Mouse (Mus musculus): Measurements from ENCODE around the gene Plxdc2. TPM values are rescaled to one million over a fixed set of nuclear protein-coding genes. Genes with fewer than 3 reads are reported as not detected.
A peak's percentile ranks its signal among the peaks of the same experiment; 100 is the strongest.

Plxdc2 gene
- polyA plus RNA-seq, 1 experiment from 2014 or later: 20.1 TPM

DNA sequence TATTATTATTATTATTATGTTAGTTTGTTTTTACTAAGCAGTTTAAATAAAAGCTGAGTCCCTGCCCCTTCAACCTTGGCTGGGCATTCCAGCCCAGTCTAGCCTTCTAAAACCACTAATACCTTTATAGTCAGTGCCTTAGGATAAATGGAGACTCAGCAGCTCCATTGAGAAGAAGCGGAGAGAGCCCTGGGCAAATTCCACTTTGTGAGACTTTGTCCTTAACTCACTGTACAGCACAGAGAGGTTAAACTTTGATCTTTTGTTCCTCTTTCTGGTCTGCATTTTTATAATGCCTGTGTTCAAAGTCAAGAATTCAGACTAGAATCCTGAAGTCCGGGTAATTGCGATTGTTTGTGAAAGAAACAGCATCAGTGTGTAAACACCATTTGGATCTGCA is 41.4 kb downstream of the Plxdc2 start:
- no peak overlapping the region for H3K9ac ChIP-seq (ENCODE audit: low read length)
- ATAC-seq (replicated peaks; ENCODE audit: extremely low read depth, insufficient read depth, low FRiP score): no peak
- no peak overlapping the region for H3K4me3 ChIP-seq (ENCODE audit: low read length)
- no peaks in the 10 kb centered on the region for H3K27me3 ChIP-seq (ENCODE audit: control insufficient read depth, insufficient read depth, low read length)
- H3K4me2 ChIP-seq (ENCODE audit: low read depth, low read length): no peak overlapping the region
- H3K4me1 ChIP-seq (ENCODE audit: control insufficient read depth, insufficient read depth, low read length): no peaks in the 10 kb centered on the region
- no peaks in the 10 kb centered on the region for H3K36me3 ChIP-seq (ENCODE audit: control insufficient read depth, insufficient read depth)
- H3K9me3 ChIP-seq (replicated peaks; ENCODE audit: control insufficient read depth, low read length): no peaks in the 10 kb centered on the region
- WGBS: 87% methylated on average over 3 of the region's 3 CpGs
- H3K27ac ChIP-seq (ENCODE audit: low read length): no peak overlapping the region

DNA sequence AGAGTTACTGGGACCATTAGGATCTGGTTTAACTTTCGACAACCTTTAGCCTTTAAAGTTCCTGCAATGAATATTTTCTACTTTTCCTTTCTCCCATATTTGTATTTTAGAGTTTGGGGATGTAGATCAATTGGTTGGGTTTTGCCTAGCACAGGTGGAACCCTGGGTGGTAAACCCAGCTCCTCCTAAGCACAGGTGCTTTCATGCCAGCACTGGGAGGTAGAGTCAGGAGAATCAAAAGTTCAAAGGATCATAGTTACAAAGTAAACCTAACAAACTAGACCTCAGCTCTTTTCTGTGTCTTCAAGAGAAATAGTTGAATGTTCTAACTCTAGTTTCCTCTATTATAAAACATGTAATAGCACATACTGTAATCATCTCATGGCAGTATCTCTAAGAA is 41.9 kb downstream of the Plxdc2 start:
- Histone ChIP-seq H3K36me3 (ENCODE audit: control insufficient read depth, insufficient read depth) (no peaks in the 10 kb centered on the region), H3K9me3 (replicated peaks; ENCODE audit: control insufficient read depth, low read length) (no peaks in the 10 kb centered on the region), H3K4me2 (ENCODE audit: low read depth, low read length) (no peak overlapping the region), H3K27me3 (ENCODE audit: control insufficient read depth, insufficient read depth, low read length) (no peaks in the 10 kb centered on the region), H3K4me1 (ENCODE audit: control insufficient read depth, insufficient read depth, low read length) (no peaks in the 10 kb centered on the region), H3K27ac (ENCODE audit: low read length) (no peak overlapping the region), H3K9ac (ENCODE audit: low read length) (no peak overlapping the region), H3K4me3 (ENCODE audit: low read length) (no peak overlapping the region)
- WGBS: 91% methylated on average over 1 of the region's 1 CpGs
- no peak for ATAC-seq (replicated peaks; ENCODE audit: extremely low read depth, insufficient read depth, low FRiP score)

DNA sequence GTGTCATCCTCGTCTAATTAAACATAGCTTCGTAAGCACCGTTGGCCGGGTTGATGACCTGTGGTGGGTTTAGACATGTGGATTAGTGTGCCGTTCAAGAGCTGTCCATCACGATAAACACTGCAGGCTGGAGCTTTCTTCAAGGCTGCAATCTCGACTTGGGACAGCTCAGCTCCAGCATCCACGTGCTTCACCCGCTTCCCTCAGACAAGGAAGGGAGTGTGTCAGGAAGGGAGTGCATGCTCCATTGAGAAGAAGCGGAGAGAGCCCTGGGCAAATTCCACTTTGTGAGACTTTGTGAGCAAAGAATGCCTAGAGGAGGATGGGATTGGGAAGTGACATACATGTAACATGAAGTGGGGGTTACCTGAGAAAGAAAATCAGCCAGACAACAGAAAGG is 42.8 kb downstream of the Plxdc2 start:
- Histone ChIP-seq H3K4me3 (ENCODE audit: low read length) (no peak overlapping the region), H3K4me1 (ENCODE audit: control insufficient read depth, insufficient read depth, low read length) (no peaks in the 10 kb centered on the region), H3K27me3 (ENCODE audit: control insufficient read depth, insufficient read depth, low read length) (no peaks in the 10 kb centered on the region), H3K27ac (ENCODE audit: low read length) (no peak overlapping the region), H3K4me2 (ENCODE audit: low read depth, low read length) (no peak overlapping the region), H3K9ac (ENCODE audit: low read length) (no peak overlapping the region), H3K9me3 (replicated peaks; ENCODE audit: control insufficient read depth, low read length) (no peaks in the 10 kb centered on the region), H3K36me3 (ENCODE audit: control insufficient read depth, insufficient read depth) (no peaks in the 10 kb centered on the region)
- ATAC-seq (replicated peaks; ENCODE audit: extremely low read depth, insufficient read depth, low FRiP score): no peak
- WGBS: 59% methylated on average over 10 of the region's 10 CpGs

DNA sequence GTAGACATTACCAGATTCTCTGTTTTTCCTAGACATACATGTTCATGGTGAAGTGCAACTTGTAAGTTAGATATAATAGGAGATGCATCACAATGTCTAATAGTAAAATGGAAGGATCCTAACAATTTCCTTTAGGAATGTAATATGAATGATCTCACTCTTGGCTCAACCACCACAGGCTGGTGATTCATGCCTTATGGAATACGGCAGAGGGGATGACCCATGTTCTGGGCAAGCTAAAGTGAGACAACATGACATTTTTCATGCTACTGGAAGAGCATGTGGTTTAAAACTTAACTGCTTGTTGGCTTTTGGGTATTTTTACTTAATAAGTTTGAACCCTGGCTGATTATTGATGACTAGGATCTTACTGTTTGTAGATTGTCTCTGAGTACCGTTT is 50.4 kb downstream of the Plxdc2 start:
- Histone ChIP-seq H3K4me1 (ENCODE audit: control insufficient read depth, insufficient read depth, low read length) (no peaks in the 10 kb centered on the region), H3K4me2 (ENCODE audit: low read depth, low read length) (no peak overlapping the region), H3K9me3 (replicated peaks; ENCODE audit: control insufficient read depth, low read length) (no peaks in the 10 kb centered on the region), H3K36me3 (ENCODE audit: control insufficient read depth, insufficient read depth) (no peaks in the 10 kb centered on the region), H3K9ac (ENCODE audit: low read length) (no peak overlapping the region), H3K27ac (ENCODE audit: low read length) (no peak overlapping the region), H3K27me3 (ENCODE audit: control insufficient read depth, insufficient read depth, low read length) (no peaks in the 10 kb centered on the region), H3K4me3 (ENCODE audit: low read length) (no peak overlapping the region)
- WGBS: 66% methylated on average over 2 of the region's 2 CpGs
- ATAC-seq (replicated peaks; ENCODE audit: extremely low read depth, insufficient read depth, low FRiP score): no peak

DNA sequence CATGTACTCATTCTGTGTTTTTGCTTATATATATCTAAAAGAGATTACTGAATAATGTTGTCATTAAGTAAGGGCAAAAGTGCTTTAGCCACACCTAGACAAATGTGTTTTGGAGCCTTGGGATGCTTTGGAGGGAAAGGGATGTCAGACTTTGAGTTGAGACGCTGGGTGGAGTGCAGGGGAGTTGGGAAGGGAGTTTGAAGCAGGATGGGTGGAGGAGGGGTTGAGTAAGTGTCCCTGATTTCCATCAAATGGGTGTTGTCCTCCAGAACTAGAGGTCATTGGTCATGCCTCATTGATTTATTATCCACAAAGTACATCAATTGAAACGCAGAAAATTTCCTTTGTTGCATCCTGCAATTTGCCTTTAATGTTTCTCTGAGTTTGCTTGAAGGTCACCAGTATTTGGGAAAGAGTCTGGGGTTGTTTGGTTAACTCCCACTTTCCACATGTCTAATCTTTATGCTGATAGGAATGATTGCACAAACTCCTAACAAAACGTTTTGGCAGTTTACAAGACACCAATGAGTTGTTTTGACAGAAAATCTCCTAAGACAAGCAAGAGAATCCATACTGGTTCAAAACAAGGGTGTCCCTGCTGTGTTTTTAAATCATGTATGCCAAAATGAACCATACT is 58.4 kb downstream of the Plxdc2 start:
- no peaks in the 10 kb centered on the region for H3K27me3 ChIP-seq (ENCODE audit: control insufficient read depth, insufficient read depth, low read length)
- no peak for ATAC-seq (replicated peaks; ENCODE audit: extremely low read depth, insufficient read depth, low FRiP score)
- no peaks in the 10 kb centered on the region for H3K4me1 ChIP-seq (ENCODE audit: control insufficient read depth, insufficient read depth, low read length)
- H3K27ac ChIP-seq (ENCODE audit: low read length): no peak overlapping the region
- no peak overlapping the region for H3K4me3 ChIP-seq (ENCODE audit: low read length)
- no peaks in the 10 kb centered on the region for H3K36me3 ChIP-seq (ENCODE audit: control insufficient read depth, insufficient read depth)
- no peak overlapping the region for H3K4me2 ChIP-seq (ENCODE audit: low read depth, low read length)
- H3K9ac ChIP-seq (ENCODE audit: low read length): no peak overlapping the region
- H3K9me3 ChIP-seq (replicated peaks; ENCODE audit: control insufficient read depth, low read length): no peaks in the 10 kb centered on the region
- 41% methylated on average over 3 of the region's 3 CpGs for WGBS

DNA sequence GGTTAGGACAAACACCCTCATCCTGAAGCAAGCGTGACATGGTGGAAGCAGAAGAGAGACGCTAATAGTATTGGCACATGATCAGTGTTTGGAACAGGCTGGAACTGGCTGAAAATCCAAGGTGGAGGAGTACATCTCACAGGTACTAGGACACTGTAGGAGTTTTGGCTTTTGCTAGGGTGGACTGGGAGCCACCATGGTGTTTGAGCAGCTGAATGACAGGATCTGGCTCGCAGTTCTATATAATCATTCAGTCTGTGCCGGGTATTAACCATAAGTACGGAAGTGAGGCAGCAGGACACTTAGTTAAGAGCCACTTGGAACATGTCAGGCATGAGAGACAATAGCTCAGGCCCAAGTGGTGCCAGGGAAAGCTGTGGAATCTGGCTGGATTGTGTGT is 82.9 kb downstream of the Plxdc2 start:
- ATAC-seq (replicated peaks; ENCODE audit: extremely low read depth, insufficient read depth, low FRiP score): no peak
- no peak overlapping the region for H3K4me2 ChIP-seq (ENCODE audit: low read depth, low read length)
- WGBS: 67% methylated on average over 5 of the region's 5 CpGs
- no peaks in the 10 kb centered on the region for H3K27me3 ChIP-seq (ENCODE audit: control insufficient read depth, insufficient read depth, low read length)
- H3K9ac ChIP-seq (ENCODE audit: low read length): no peak overlapping the region
- H3K27ac ChIP-seq (ENCODE audit: low read length): no peak overlapping the region
- no peaks in the 10 kb centered on the region for H3K4me1 ChIP-seq (ENCODE audit: control insufficient read depth, insufficient read depth, low read length)
- no peaks in the 10 kb centered on the region for H3K36me3 ChIP-seq (ENCODE audit: control insufficient read depth, insufficient read depth)
- H3K4me3 ChIP-seq (ENCODE audit: low read length): no peak overlapping the region
- H3K9me3 ChIP-seq (replicated peaks; ENCODE audit: control insufficient read depth, low read length): no peaks in the 10 kb centered on the region

DNA sequence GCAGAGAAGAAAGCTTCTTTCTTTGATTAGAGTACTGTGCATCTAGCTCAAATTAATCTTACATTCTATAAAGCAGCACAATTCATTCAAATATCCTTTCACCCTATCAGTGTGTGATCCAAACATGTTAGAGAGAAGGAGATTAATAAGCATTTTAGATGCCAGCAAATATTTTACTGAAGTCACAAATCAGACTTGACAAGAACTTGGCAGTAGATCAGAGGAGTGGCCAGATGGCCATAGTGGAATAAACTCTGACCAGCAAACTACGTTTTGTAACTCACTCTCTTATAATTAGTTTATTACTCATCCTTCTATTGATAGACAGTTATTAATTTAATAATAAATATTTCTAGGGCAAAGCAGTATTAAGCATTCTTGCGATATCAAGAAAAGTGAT is 86.5 kb downstream of the Plxdc2 start:
- no peak overlapping the region for H3K9ac ChIP-seq (ENCODE audit: low read length)
- no peak for ATAC-seq (replicated peaks; ENCODE audit: extremely low read depth, insufficient read depth, low FRiP score)
- 70% methylated on average over 2 of the region's 2 CpGs for WGBS

DNA sequence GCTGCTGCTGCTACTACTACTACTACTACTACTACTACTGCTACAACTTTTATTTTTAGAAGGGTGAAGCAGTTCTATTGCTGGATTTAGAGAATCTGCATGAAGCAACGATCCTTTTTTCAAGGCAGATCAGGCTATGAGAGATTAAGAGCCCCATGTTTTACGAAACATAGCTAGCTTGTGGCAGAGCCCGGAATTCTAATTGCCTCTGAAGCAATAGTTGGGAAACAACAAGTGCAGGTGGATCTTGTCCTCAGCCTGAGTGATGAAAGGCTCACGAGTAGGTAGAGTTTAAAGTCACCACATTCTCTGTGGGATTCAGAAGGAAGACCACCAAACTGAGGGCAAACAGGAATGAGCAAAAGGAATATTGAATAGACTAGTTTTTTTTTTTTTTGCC is 91.8 kb downstream of the Plxdc2 start:
- no peak overlapping the region for H3K9ac ChIP-seq (ENCODE audit: low read length)
- 67% methylated on average over 4 of the region's 4 CpGs for WGBS

More for the DNA sequence above, 86.5 kb downstream of the Plxdc2 start:
- no peak overlapping the region for H3K4me2 ChIP-seq (ENCODE audit: low read depth, low read length)
- no peak overlapping the region for H3K27ac ChIP-seq (ENCODE audit: low read length)
- H3K9me3 ChIP-seq (replicated peaks; ENCODE audit: control insufficient read depth, low read length): no peaks in the 10 kb centered on the region
- H3K4me3 ChIP-seq (ENCODE audit: low read length): no peak overlapping the region
- H3K4me1 ChIP-seq (ENCODE audit: control insufficient read depth, insufficient read depth, low read length): peaks cover 3% of the 10 kb centered on the region
- H3K27me3 ChIP-seq (ENCODE audit: control insufficient read depth, insufficient read depth, low read length): no peaks in the 10 kb centered on the region
- H3K36me3 ChIP-seq (ENCODE audit: control insufficient read depth, insufficient read depth): no peaks in the 10 kb centered on the region

DNA sequence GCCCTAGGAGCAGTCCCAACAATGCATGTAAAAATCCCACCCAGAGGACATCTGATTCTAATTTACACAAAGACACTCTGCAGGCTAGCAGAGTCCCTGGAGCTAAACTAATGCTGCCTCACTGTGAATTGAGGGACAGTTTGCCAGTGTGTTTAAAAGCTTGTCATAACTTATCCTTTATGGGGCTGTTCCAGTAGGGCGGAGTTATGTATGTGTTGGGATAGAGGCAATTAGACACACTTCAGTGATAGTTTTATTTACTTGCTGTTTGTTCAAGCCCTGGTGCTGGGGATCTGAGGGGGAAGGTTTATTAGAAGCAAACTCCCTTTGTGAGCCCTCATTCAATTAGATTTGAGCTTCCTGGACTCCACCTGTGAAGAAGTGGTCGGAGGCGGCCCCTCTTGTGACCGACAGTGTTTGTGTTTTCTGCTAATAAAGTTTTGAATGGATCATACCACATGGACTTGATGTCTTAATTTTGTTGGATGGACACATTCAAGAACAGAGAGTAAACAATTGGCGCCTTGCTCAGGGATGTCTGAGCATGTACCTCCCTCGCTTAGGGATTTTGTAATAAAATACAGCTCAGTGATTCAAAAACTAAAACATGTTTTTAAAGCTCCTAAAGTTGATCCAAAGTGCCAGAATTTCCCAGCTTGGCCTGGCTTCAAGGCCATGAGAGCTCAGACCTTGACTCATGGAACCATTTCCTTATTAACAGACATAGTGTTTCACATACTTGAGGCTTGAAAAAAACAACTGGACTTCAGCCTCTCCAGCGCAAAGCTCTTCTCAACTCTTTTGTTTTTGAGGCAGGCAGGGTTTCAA is 94.9 kb downstream of the Plxdc2 start:
- H3K4me1 ChIP-seq (ENCODE audit: control insufficient read depth, insufficient read depth, low read length): peaks cover 14% of the 10 kb centered on the region
- H3K4me2 ChIP-seq (ENCODE audit: low read depth, low read length): no peak overlapping the region
- H3K4me3 ChIP-seq (ENCODE audit: low read length): no peak overlapping the region
- 0 out of 2 replicates have a peak, but pooled peaks cover 2% of the 10 kb centered on the region for H3K9me3 ChIP-seq (replicated peaks; ENCODE audit: control insufficient read depth, low read length)
- 85% methylated on average over 7 of the region's 7 CpGs for WGBS
- H3K27ac ChIP-seq (ENCODE audit: low read length): peak overlapping the region; percentile 48
- H3K27me3 ChIP-seq (ENCODE audit: control insufficient read depth, insufficient read depth, low read length): no peaks in the 10 kb centered on the region
- no peak overlapping the region for H3K9ac ChIP-seq (ENCODE audit: low read length)
- H3K36me3 ChIP-seq (ENCODE audit: control insufficient read depth, insufficient read depth): peaks cover 2% of the 10 kb centered on the region; the same call in 1 of the 2 replicates
- ATAC-seq (replicated peaks; ENCODE audit: extremely low read depth, insufficient read depth, low FRiP score): no peak

More for the DNA sequence above, 91.8 kb downstream of the Plxdc2 start:
- H3K27me3 ChIP-seq (ENCODE audit: control insufficient read depth, insufficient read depth, low read length): no peaks in the 10 kb centered on the region
- ATAC-seq (replicated peaks; ENCODE audit: extremely low read depth, insufficient read depth, low FRiP score): no peak
- peaks cover 2% of the 10 kb centered on the region; the same call in 1 of the 2 replicates for H3K36me3 ChIP-seq (ENCODE audit: control insufficient read depth, insufficient read depth)
- H3K4me2 ChIP-seq (ENCODE audit: low read depth, low read length): no peak overlapping the region
- peaks cover 11% of the 10 kb centered on the region for H3K4me1 ChIP-seq (ENCODE audit: control insufficient read depth, insufficient read depth, low read length)
- no peak overlapping the region for H3K27ac ChIP-seq (ENCODE audit: low read length)
- 0 out of 2 replicates have a peak, but pooled peaks cover 2% of the 10 kb centered on the region for H3K9me3 ChIP-seq (replicated peaks; ENCODE audit: control insufficient read depth, low read length)
- no peak overlapping the region for H3K4me3 ChIP-seq (ENCODE audit: low read length)

All from heart, embryonic 16.5 days (tissue).